Mouse (Mus musculus) kidney, postnatal 14 days (tissue): ENCODE results near the gene Rnf186.

Experiments used
- DNase-seq: peaks from one replicate; pipeline ENCODE4 v3.0.0; 2022; ENCODE audit warnings: mixed read lengths

Gene Rnf186

DNA sequence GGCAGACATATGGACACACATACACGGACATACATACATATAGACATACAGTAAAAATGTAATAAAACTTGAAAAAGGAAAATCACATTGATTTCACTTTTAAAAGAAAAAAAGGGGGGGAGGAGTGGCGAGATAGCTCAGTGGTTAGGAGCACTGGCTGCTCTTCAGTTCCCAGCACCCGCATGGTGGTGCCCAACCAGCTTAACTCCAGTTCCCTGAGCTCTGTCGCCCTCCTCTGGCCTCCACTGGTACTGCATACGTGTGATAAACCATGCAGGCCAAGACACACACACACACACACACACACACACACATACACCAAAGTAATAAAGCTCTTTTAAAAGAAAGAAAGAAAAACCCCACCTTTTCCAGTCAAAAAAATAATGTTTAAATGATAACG, 47.9 kb downstream of the Rnf186 start:
- no peak for DNase-seq
